Mouse (Mus musculus) thymus, postnatal 4 days (tissue): ENCODE data around the gene H1foo.
A peak's percentile ranks its signal among the peaks of the same experiment; 100 is the strongest.

ENCODE experiments used
- DNase-seq: peaks from one replicate; pipeline ENCODE4 v3.0.0; 2021

The H1foo gene

DNA sequence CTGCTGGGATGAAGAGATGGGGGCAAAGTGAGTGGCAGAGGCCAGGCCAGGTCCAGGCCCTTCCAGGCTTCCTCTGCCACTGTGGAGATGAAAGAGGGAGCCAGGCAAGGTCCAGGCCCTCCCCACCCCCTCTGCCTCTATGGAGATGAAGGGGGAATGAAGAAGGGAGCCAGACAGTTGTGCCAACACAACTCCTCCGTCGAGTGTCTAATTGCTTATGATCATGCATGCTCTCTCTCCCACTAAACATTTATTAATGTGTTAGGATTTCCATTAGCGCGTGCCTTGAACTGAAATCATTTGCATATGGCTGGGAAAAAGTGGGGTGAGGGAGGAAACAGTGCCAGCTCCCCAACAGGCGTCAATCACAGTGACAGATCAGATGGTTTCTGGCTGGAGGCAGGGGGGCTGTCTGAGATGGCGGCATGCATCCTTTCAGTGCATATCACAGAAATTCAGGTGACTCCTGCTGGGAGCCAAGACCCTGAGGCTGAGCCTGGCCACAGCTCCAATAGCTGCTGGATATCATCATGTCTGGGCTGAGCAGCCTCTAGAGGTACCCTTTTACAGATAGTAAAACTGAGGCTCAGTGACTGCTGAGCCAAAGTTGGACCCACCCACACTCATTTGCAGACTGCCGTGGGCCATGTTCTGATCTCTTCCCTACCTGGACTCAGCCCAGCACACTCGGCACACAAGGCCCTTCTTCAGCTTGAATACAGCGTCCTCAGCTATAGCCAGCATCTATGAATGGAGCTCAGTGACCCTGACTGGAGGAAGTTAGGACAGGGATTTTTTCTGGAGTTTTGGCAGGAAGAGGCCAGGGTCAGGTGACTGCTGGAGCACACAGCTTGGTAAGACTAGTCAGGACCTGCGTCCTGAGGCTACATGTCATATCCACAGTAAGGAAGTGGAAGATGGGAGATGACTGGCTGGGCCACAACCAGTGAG, 17.2 kb upstream of the H1foo start:
- DNase-seq, result no peak

DNA sequence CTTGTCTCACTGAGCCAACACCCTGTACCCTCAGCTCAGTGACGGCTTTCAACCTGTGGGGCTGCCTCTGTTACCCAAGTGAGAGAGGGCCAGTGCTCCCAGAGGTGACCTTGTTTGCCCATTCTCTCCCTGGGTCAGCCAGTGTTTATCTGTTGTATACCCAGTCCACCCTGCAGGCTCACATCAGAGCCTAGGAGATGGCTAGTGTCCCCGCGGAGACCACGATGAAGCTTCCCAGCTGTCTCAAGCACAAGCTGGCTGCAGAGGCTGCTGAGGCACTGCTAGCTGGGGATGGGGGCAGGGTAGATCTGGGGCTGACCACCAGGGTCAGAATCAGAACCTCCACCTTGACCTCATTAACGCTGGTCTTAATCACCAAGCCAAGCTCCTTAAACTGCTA, 14.7 kb upstream of the H1foo start:
- DNase-seq, result no peak

DNA sequence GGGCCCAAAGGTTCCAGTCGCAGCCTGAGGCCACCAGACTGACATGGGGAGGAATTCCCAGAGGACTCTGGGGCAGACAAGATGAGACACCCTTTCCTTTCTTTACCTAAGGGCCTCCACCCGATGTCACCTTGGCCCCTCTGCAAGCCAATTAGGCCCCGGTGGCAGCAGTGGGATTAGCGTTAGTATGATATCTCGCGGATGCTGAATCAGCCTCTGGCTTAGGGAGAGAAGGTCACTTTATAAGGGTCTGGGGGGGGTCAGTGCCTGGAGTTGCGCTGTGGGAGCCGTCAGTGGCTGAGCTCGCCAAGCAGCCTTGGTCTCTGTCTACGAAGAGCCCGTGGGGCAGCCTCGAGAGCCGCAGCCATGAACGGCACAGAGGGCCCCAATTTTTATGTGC, 13.1 kb upstream of the H1foo start, which contains the start of gene Rho:
Gene Rho, plus strand, starts transcription at position 110 of the 400 bp plus-strand sequence.
- no peak for DNase-seq

DNA sequence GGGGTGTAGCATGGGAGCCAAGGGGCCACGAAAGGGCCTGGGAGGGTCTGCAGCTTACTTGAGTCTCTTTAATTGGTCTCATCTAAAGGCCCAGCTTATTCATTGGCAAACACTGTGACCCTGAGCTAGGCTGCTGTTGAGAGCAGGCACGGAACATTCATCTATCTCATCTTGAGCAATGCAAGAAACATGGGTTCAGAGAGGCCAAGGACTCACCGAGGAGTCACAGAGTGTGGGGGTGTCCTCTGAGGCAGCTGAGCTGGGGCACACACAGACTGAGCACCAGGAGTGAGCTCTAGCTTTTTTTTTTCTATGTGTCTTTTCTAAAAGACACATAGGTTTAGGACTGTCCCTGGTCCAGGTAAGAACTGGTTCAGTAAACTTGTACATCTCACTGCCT, 12.3 kb upstream of the H1foo start:
- no peak for DNase-seq

DNA sequence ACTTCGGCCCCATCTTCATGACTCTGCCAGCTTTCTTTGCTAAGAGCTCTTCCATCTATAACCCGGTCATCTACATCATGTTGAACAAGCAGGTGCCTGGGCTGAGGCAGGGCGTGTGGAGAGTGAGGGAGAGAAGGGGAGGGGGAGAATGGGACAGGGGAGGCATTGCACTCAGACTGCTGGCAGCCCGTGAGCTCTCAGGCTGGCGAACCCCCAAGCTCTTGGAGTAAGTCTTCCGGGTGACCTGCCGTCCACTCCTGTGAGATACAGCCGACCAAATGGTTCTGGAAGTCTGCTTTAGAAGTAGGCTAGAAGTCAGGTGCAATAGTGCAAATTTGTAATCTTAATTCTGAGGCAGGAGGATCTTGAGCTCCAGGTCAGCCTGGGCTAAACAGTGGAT, 9.2 kb upstream of the H1foo start:
- no peak for DNase-seq

DNA sequence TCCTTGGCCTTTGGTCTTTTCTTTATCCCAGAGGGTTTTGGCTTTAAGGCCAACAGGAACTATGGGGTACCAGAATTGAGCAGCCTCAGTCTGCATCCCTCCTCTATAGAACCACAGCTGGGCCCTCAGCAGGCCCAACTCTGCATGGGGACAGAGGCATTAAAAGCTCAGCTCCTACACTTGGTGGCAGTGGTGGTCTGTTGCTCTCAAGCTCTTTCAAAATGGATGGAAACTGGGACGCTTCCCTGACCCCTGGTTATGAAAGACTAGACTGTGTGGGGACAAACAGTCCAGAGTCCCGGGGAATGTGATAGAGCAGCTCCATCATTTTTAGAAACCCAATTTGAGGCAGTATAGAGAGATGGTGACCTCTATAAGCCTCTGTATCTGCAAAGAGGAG, 6.7 kb upstream of the H1foo start:
- no peak for DNase-seq

DNA sequence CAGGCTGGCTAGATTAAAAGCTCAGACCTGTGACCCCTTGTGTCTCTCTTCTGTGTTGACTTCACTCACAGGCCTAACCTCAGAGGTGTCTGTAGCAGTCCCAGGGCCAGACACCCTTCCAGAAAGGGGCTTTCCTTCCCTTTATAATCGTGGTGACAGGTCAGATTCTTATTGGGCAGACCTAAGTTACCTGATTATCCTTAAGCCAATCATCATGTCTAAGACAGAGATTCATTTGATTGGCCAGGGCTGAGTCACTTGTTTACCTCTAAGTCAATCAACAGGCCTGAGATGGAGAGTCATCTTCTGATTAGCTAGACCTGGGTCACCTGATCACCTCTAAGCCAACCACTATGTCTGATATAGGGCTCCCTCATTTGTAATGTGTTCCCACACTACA, 5.9 kb upstream of the H1foo start:
- no peak for DNase-seq

DNA sequence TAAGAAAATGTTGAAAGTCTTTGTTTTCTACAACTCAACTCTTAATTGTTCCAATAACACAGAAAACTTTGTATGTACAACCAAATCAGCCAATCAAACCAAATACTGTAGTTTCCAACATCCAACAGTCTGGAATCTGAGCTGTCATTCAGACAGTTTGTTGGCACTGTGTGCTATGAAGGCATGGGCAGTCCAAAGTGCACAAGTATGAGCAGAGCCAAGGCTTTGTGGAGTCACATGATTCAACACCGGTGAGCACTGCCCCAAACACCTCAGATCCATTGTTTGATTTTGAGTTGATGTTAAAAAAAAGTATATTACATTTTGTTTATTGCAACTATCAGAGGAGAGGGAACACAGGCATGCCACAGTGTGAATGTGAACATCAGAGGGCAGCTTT, 4.1 kb upstream of the H1foo start:
- DNase-seq, result no peak

DNA sequence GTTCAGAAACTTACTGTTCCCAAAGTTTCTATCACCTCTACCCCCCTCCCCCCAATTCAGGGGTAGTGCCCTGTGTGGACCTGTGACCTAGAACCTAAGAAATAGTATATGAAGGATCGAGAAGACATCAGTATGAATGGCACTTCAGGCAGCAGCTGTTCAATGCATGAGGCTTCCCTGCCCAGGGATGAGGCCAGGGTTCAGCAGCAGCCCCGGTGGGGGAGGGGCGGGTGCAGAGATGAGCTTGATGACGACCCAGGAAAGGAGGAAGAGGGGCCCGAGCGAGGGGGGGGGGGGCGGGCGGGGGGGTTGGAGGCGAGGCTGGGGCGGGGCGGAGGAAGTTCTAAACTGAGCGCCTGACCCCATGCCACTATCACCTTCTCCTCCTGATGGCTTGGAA, 3.6 kb upstream of the H1foo start:
- peak; percentile 75 for DNase-seq

DNA sequence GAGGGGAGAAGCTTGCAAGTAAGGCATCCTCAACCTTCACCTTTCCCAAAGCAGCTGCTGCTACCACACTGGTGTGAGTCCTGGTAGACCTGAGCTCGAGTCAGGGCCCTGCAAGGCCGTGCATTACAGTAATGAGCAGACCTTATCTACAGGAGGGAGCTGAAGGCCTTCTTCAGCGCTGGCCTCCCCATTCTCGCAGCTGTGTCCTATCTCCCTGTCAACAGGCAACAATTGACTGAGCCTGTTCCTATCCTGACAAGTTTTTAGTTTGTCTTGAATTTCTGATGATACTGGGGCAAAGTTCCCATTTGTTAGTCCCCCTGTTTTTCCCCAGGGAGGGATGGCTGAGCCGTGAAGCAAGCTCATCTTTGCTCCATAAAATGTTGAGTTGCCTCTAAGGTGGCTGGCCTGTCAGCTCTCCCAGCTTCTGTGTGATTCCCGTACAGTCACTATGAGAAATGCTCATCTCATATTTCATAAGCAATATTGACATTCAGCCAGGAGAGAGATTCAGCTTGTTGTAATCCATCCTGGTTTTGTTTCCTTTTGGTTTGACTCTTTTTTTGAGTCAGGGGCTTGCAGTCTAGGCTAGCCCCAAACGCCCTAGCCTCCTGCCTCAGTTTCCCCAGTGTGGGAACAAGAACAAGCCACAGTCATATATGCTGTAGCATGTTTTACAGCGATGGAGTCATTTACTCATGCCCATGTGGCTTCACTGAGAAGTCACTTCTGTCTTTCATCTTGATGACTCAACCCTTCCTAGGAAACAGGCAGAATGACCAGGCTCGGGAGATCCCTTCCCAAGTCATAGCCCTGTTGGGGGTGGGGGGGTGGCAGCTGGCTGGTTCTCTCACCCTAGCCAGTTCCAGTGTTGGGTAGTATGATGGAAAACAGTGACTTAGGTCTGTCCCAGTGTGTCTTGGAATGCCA, 975 bp upstream of the H1foo start:
- no peak for DNase-seq

DNA sequence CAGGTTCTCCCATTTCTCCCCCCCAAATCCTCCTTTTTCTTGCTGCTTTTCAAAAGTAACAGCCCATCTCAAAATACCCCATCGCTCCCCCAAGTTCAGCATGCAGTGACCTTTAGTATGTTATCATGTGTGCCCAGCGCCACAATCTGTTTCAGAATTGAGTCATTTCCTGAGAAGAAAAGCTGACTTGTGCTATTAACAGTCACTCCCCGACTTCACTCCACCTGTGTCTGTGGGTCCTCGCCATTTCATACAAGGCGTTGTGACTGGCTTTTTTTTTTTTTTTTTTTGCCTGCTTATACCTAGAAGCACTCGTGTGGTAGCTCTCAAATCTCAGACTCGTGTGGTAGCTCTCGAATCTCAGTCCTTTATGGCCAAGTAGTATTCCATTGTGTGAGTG, 895 bp downstream of the H1foo start:
- no peak for DNase-seq

DNA sequence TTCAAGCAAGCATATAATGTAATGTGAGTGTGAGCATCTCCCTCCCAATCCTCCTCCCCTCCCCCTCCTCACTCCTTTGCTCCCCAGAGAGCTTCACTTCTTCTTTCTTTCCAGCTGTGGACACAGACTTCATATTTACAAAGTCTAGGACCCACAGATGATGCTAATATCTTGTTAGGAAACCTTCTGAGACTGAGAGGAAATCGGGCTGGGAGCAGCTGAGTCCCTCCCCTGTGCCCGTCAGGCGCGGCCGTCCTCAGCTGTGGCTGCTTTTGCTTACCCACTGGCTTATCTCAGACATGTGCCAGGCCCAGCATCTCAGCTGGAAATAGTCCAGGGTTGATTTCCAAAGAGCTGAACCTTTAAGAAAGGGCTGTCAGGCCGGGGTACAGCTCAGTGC, 1.7 kb downstream of the H1foo start:
- peak; percentile 43 for DNase-seq

DNA sequence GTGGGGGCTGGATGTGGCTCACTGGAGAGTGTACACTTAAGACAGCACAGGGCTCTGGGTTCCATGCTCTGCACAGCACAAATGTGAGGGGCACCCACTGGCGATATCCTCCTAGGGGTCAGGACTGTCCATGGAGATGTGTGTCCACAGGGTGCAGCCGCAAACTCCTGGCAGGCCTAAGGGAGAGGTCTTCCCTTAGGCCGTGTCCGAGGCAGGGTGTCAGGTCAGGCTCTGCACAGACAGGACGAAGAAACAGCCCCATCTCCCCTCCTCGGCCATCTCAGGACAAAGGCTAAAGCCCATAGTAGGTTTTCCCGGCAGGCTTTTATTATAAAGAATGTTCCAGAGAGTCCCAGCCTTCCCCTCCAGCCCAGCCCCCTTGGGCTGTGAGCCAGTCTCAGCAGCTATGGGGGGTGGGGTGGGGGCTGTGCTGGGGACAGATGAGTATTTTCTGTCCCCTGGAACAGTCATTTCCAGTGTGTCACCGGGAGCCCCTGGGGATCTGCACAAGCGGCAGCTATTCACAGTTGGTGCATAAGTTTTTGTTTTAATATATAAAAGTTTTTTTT, 9.9 kb downstream of the H1foo start:
- no peak for DNase-seq

DNA sequence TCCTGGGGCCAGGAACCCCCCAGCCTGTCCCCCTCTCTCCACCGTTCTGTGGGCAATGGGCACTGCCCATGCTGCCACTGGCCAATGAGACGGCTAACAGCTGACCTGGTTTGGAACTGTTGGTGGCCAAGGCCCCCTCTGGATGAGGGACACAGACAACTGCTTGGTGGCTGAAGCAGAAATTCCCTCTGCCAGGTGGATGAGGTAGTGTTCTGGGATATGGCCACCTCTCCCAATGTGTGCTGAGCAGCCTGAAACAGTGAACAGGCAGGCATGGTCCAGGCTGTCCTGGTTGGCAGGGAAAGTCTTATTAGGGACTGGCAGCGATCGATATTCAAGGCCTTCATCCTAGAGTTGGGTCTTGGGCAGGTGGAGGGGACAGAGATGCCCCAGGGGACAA, 10.4 kb downstream of the H1foo start:
- DNase-seq, result no peak

DNA sequence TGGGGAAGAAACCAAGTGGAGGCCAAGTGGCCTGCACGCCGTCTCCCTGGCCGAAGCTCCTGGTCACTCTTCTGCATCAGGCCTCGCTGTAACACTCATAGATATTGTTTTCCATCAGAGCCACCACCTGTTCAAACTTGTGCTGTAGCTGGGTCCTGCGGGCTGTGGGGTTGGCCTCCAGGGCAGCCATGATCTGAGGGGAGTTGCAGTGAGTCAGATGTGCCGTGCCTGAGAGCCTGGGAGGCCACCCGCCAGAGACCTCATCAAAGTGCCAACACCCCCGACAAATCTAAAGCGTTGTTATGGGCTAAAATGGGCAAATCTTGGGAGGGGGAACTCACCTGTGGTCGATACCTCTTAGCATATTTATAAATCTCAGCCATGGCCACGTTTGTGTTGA, 10.9 kb downstream of the H1foo start:
- no peak for DNase-seq

DNA sequence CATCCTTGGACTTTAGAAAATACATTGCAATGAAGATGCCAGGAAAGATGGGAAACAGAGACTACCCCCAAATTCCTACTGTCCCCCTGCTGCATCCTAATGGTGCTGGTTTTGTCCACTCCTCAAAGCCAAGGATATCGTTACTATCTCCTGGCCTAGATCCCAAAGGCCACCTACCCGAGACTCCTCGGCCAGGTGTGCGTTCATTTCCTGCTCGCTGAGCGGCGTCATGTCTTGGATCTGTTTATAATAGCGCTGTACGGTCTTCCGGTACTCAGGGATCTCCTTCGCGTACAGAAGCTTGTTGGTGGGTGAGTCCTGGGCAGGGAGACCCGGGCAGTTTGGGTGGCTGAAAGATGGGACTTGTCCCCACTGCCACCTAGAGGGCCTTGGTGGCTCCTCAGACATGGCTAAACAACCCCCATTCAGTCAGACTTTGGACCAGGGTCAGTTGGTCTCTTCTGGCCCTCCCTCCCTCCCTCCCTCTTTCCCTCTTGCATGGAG, 11.7 kb downstream of the H1foo start:
- DNase-seq, result no peak

DNA sequence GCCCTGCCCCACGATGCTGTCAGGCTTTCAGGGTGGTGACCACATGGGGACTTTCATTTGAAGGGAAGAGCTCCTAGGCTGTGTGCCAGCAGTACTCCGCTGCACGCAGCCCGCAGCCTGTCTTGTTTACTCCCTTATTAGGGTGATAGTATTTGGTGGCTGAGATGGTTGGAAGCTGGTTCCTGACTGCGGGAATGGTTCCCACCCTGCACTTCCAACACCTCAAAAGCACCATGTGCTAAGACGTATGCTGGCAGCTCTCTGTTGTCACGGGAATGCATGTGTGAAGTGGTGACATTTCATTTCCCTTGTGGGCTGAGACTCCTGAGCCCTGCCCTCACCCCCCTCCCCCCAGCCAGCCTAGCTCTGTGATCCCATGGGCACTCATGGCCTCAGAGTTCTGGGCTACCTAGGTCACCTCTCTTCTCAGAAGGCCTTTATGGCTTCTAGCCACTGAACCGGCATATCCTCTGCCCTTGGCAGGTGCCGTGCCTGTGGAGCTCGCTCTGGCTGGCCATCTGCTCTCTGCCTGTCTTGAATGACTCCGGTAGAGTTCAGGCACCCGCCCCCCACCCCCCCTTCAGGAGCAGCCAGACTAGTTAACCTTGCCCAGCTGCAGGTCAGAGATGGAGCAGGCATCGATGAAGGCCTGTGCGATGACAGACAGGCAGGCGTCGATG, 12.3 kb downstream of the H1foo start:
- DNase-seq, result no peak

DNA sequence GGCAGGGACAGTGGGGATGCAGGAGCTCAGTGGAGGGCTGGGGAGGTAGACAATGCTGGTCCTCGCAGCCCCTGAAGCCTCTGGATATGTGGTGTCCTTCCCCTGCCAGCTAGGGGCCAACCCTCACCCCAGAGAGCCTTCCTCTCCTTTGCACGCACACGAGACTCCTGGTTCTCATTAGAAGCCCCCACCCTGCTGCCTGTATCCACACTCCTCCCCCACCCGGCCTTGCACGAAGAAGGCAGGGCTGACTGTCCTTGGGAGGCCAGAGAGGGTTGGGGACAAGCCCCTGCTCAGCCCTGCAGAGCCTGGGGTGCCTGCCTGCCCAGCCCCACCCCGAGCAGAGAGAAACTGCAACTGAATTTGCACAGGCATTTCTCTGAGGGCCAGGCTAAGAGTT, 12.9 kb downstream of the H1foo start:
- no peak for DNase-seq

DNA sequence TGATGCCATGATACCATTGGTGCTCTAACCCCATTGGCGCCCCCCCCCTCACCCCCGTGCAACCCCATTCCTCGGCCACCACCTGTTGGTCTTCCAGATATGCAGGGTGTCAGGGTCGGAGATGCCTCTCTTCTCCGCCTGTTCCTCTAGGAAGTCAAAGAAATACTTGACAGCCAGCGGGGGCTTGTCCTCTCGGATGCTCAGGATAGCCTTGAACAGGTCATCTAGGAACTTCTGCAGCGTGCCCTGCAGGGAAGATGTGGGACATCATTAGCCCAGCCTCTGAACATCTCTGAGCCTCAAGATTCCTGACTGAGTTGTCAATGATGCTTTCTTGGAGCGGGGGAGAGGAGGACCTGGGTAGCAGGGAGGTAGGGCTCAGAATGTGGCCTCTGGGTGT, 13.7 kb downstream of the H1foo start:
- DNase-seq, result no peak

DNA sequence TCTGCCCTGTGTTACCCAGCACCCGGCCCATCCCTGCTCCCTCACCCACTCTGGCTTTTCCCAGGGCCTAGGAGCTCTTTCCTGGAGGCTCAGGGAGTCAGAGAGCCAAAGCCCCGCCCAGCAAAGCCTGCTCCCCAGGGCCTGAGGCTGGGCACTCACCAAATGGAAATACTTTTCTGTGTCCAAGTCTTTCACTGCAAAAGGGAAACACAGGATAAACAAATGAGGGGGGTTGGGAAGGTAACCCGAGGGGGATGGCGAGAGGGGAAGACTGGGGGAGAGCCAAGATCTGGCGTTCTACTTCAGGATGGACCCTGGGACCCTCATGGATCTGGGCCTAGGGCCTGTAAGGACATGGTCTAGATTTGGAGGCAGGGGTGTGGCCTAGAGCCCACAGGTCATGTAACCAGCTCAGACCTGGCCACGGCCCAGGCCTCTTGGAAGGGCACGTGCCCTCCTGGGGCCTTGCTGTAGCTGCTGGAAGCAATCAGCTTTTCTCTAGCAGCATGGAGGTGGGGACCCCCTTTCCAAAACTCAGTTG, 14.5 kb downstream of the H1foo start:
- no peak for DNase-seq

DNA sequence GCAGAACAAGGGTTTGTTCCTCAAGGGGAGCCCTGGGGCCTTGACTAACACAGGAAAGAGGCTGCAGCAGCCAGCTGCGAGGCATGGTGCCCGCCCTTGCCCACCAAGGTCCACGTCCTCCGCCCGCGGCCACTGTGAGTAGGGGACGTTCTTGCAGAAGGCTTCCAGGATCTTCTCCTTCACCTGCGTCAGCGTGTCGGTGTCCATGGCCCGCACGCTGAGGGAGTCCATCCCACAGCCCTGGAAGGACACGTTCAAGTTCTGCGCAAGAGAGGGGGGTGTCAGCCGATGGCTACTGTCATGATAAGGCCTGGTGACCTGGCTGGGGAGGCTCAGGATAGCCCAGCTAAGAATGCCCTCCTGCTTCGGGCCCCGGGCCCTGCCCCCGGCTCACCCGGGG, 15.6 kb downstream of the H1foo start:
- DNase-seq, result no peak

DNA sequence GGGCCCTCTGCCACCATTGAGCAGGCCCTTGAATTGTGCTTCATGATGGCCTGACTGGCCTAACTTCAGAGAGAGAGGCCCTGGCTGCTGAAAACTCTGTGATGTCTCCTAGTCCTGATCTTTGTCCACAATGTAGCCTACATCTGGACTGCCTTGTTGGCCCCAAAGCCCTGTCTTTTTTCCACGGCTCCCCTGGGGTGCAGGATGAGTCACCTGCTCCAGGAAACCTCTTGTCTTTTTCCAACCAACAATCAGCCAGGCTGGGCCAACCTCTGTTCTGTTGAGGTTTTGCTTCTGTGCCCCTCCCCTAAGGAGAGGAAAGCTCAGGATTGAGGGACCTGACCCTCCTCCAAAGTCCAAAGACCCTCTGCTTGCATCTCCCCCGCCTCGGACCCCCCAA, 17.0 kb downstream of the H1foo start:
- no peak for DNase-seq
